Mouse (Mus musculus) spleen, adult 2 months (tissue): ENCODE results near the gene Cnot4.

Source experiments
- CTCF ChIP-seq: fragments of 200-500 bp; IDR thresholded peaks from 2 replicates; pipeline ENCODE4 v1.5.1; 2011; ENCODE audit warnings: mild to moderate bottlenecking, inconsistent platforms; ENCODE audit not compliant: insufficient read depth, insufficient read length, insufficient replicate concordance; ENCODE audit errors: extremely low read depth
- POLR2A ChIP-seq: fragments of 200-500 bp; IDR thresholded peaks from 2 replicates; pipeline ENCODE4 v1.6.1; 2011; ENCODE audit warnings: low read depth, low read length, inconsistent platforms

DNA sequence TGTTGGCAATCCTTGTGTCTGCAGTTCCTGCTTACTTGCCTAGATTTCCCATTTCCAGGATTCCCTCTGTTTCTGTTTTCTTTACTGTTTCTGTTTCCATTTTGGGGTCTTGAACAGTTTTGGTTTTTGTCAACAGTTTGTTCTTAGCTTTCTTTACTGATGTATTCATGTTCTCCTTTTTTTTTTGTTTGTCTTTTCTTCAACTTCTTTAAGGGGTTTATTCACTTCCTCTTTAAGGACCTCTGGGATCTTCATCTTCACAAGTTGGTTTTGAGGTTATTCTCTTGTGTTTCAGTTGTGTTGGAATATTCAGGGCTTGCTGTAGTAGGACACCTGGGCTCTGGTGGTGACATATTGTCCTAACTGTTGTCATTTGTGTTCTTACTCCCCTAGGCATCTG, 21.0 kb upstream of the Cnot4 start:
- no peak for TF ChIP-seq POLR2A
- TF ChIP-seq CTCF: no peak
